ENCODE assay signal across 1 mouse cellular context in the genomic region with DNA sequence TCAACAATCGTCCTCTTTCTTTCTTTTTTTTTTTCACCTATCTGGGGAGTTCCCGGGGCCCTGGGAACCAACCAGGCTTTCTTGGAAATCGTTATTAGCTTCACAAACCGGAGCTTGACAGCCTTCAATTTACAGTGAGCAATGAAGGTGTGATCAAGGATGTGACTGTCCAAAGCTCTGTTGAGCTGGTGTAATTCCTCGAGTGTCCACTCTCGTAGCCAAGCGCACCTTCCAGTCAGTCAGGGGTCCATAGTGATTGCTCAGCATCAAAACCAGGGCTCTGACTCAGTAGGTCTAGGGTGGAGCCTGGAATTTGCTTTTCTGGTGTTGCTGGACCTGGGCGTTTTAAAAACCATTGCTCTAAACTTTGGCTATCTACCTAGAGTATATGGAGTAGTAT.
TF ChIP-seq lines count a peak whose summit lies in the region.

No protein-coding gene starts in this region.

TF ChIP-seq in myocyte, 11 proteins besides CTCF, POLR2A, EP300 and RAD21 (continued from another document):
- TF ChIP-seq MYOG (IDR thresholded peaks at IDR 0.05; ENCODE audit: control insufficient read depth in 1 of 3, insufficient read depth in 1 of 3, insufficient read length in 2 of 3, low read depth in 2 of 3) (no peak), TCF3 (IDR thresholded peaks at IDR 0.05; ENCODE audit: insufficient read length, low read depth) (no peak), SRF (IDR thresholded peaks at IDR 0.05; ENCODE audit: control insufficient read depth, insufficient read length, low read depth) (no peak), TCF12 (IDR thresholded peaks at IDR 0.05; ENCODE audit: insufficient read depth, poor library complexity, severe bottlenecking) (no peak), CEBPB (IDR thresholded peaks at IDR 0.05; ENCODE audit: insufficient read depth, poor library complexity, severe bottlenecking) (no peak), MAX (IDR thresholded peaks at IDR 0.05; ENCODE audit: low read depth) (no peak), E2F4 (IDR thresholded peaks at IDR 0.05; ENCODE audit: insufficient read depth) (no peak)
